Mouse (Mus musculus): ENCODE measurements around the gene Scn2a. TPM values are rescaled to one million over a fixed set of nuclear protein-coding genes. Genes with fewer than 3 reads are reported as not detected.
A peak's percentile ranks its signal among the peaks of the same experiment; 100 is the strongest.

The Scn2a gene
- total and polyA plus RNA-seq, 2 experiments from 2014 or later: 65.6 to 105 TPM

- H3K27ac ChIP-seq (ENCODE audit: low read depth, low read length): peak overlapping the region; percentile 81; the same call in 1 of the 2 replicates
Observed at GRCm38 (mm10) chr2:65621838-65622237, 1.3 kb downstream of the Scn2a start.

GRCm38 (mm10) chr2:65652636-65653035, 32.1 kb downstream of the Scn2a start:
- Histone ChIP-seq H3K4me1 (ENCODE audit: insufficient read depth, low read length) (no peaks in the 10 kb centered on the region), H3K27ac (ENCODE audit: low read depth, low read length) (no peak overlapping the region), H3K36me3 (ENCODE audit: insufficient read depth, low read length) (no peaks in the 10 kb centered on the region), H3K27me3 (ENCODE audit: insufficient read depth, low read length) (no peaks in the 10 kb centered on the region), H3K4me2 (ENCODE audit: low read depth, low read length, poor library complexity, severe bottlenecking) (no peak overlapping the region), H3K9me3 (ENCODE audit: low read length) (no peaks in the 10 kb centered on the region), H3K4me3 (ENCODE audit: low read depth, low read length) (no peak overlapping the region), H3K9ac (replicated peaks; ENCODE audit: low read length, poor library complexity, severe bottlenecking) (no peak overlapping the region)
- WGBS: 85% methylated on average over 7 of the region's 7 CpGs
- no peak for ATAC-seq (ENCODE audit: low FRiP score)
- DNase-seq (ENCODE audit: low spot score): no peak
- no peak for TF ChIP-seq CTCF (IDR thresholded peaks at IDR 0.05)

More at GRCm38 (mm10) chr2:65621838-65622237, 1.3 kb downstream of the Scn2a start:
- WGBS: 56% methylated on average over 5 of the region's 5 CpGs
- H3K4me3 ChIP-seq (ENCODE audit: low read depth, low read length): peak overlapping the region; percentile 52
- H3K9me3 ChIP-seq (ENCODE audit: low read length): no peaks in the 10 kb centered on the region
- no peak for ATAC-seq (ENCODE audit: low FRiP score)
- TF ChIP-seq CTCF (IDR thresholded peaks at IDR 0.05): no peak
- H3K4me2 ChIP-seq (ENCODE audit: low read depth, low read length, poor library complexity, severe bottlenecking): peak overlapping the region; percentile 52
- no peaks in the 10 kb centered on the region for H3K36me3 ChIP-seq (ENCODE audit: insufficient read depth, low read length)
- no peaks in the 10 kb centered on the region for H3K4me1 ChIP-seq (ENCODE audit: insufficient read depth, low read length)
- no peak for DNase-seq (ENCODE audit: low spot score)
- no peaks in the 10 kb centered on the region for H3K27me3 ChIP-seq (ENCODE audit: insufficient read depth, low read length)
- H3K9ac ChIP-seq (replicated peaks; ENCODE audit: low read length, poor library complexity, severe bottlenecking): 0 out of 2 replicates have a peak overlapping the region, but pooled peaks have one; percentile 1

GRCm38 (mm10) chr2:65657031-65657430, 36.5 kb downstream of the Scn2a start:
- no peak for TF ChIP-seq CTCF (IDR thresholded peaks at IDR 0.05)
- 83% methylated on average over 4 of the region's 4 CpGs for WGBS

GRCm38 (mm10) chr2:65658430-65658829, 37.9 kb downstream of the Scn2a start:
- Histone ChIP-seq H3K4me1 (ENCODE audit: insufficient read depth, low read length) (no peaks in the 10 kb centered on the region), H3K9ac (replicated peaks; ENCODE audit: low read length, poor library complexity, severe bottlenecking) (no peak overlapping the region), H3K9me3 (ENCODE audit: low read length) (no peaks in the 10 kb centered on the region), H3K27ac (ENCODE audit: low read depth, low read length) (0 out of 2 replicates have a peak overlapping the region, but pooled peaks have one; percentile 8), H3K36me3 (ENCODE audit: insufficient read depth, low read length) (no peaks in the 10 kb centered on the region), H3K4me3 (ENCODE audit: low read depth, low read length) (no peak overlapping the region), H3K27me3 (ENCODE audit: insufficient read depth, low read length) (no peaks in the 10 kb centered on the region), H3K4me2 (ENCODE audit: low read depth, low read length, poor library complexity, severe bottlenecking) (no peak overlapping the region)
- DNase-seq (ENCODE audit: low spot score): peak; percentile 45
- no peak for ATAC-seq (ENCODE audit: low FRiP score)
- no peak for TF ChIP-seq CTCF (IDR thresholded peaks at IDR 0.05)
- 78% methylated on average over 8 of the region's 8 CpGs for WGBS

More at GRCm38 (mm10) chr2:65657031-65657430, 36.5 kb downstream of the Scn2a start:
- no peak overlapping the region for H3K4me3 ChIP-seq (ENCODE audit: low read depth, low read length)
- no peaks in the 10 kb centered on the region for H3K4me1 ChIP-seq (ENCODE audit: insufficient read depth, low read length)
- no peaks in the 10 kb centered on the region for H3K36me3 ChIP-seq (ENCODE audit: insufficient read depth, low read length)
- no peaks in the 10 kb centered on the region for H3K9me3 ChIP-seq (ENCODE audit: low read length)
- no peak overlapping the region for H3K9ac ChIP-seq (replicated peaks; ENCODE audit: low read length, poor library complexity, severe bottlenecking)
- no peak overlapping the region for H3K4me2 ChIP-seq (ENCODE audit: low read depth, low read length, poor library complexity, severe bottlenecking)
- H3K27ac ChIP-seq (ENCODE audit: low read depth, low read length): no peak overlapping the region
- ATAC-seq (ENCODE audit: low FRiP score) (no peak), DNase-seq (ENCODE audit: low spot score) (no peak)
- H3K27me3 ChIP-seq (ENCODE audit: insufficient read depth, low read length): no peaks in the 10 kb centered on the region

- no peak for TF ChIP-seq CTCF (IDR thresholded peaks at IDR 0.05)
- no peak overlapping the region for H3K9ac ChIP-seq (replicated peaks; ENCODE audit: low read length, poor library complexity, severe bottlenecking)
- no peaks in the 10 kb centered on the region for H3K36me3 ChIP-seq (ENCODE audit: insufficient read depth, low read length)
- no peak overlapping the region for H3K27ac ChIP-seq (ENCODE audit: low read depth, low read length)
- no peaks in the 10 kb centered on the region for H3K27me3 ChIP-seq (ENCODE audit: insufficient read depth, low read length)
- ATAC-seq (ENCODE audit: low FRiP score) (no peak), DNase-seq (ENCODE audit: low spot score) (no peak)
- no peaks in the 10 kb centered on the region for H3K4me1 ChIP-seq (ENCODE audit: insufficient read depth, low read length)
- H3K4me2 ChIP-seq (ENCODE audit: low read depth, low read length, poor library complexity, severe bottlenecking): no peak overlapping the region
- no peak overlapping the region for H3K4me3 ChIP-seq (ENCODE audit: low read depth, low read length)
- no peaks in the 10 kb centered on the region for H3K9me3 ChIP-seq (ENCODE audit: low read length)
Observed at GRCm38 (mm10) chr2:65663892-65664291, 43.3 kb downstream of the Scn2a start.

- H3K36me3 ChIP-seq (ENCODE audit: insufficient read depth, low read length): no peaks in the 10 kb centered on the region
- 18% methylated on average over 1 of the region's 1 CpGs for WGBS
- DNase-seq (ENCODE audit: low spot score) (no peak), ATAC-seq (ENCODE audit: low FRiP score) (no peak)
- H3K4me3 ChIP-seq (ENCODE audit: low read depth, low read length): no peak overlapping the region
- no peaks in the 10 kb centered on the region for H3K9me3 ChIP-seq (ENCODE audit: low read length)
- no peak overlapping the region for H3K9ac ChIP-seq (replicated peaks; ENCODE audit: low read length, poor library complexity, severe bottlenecking)
- no peak overlapping the region for H3K4me2 ChIP-seq (ENCODE audit: low read depth, low read length, poor library complexity, severe bottlenecking)
- H3K27me3 ChIP-seq (ENCODE audit: insufficient read depth, low read length): no peaks in the 10 kb centered on the region
- H3K27ac ChIP-seq (ENCODE audit: low read depth, low read length): no peak overlapping the region
- TF ChIP-seq CTCF (IDR thresholded peaks at IDR 0.05): no peak
- H3K4me1 ChIP-seq (ENCODE audit: insufficient read depth, low read length): no peaks in the 10 kb centered on the region
Observed at GRCm38 (mm10) chr2:65664481-65664880, 43.9 kb downstream of the Scn2a start.
